Comparison of ENCODE assay signal across 9 mouse cellular contexts in the genomic region with DNA sequence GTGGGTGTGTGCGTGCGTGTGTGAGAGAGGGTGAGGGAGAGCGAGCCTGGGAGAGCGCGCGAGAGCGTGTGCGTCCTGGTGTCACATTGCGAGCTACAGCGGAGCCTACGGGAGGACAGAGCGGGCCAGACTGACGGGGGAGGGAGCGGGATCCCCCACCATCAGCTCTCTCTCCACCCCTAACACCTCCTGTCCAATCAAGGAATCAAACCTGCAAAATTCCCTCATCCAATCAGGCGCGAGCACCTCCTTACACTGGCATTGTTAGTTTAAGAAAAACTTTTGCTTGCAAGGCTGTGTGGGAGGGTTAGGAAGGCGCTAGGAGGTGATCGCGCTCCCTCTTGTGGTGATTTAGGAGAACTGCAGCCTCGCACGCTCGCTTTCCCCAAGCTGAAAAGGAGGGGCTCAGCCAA. TPM values are rescaled to one million over a fixed set of nuclear protein-coding genes. Genes with fewer than 3 reads are reported as not detected.
DNase-seq lines count a peak whose midpoint lies in the region; ATAC-seq and TF ChIP-seq lines count a peak whose summit lies in the region.
"Had no signal": no experiment of that assay in that cellular context is flagged by ENCODE, and none has a peak within 500 bp of the region (broad histone marks: within the 10 kb centered on the region; RNA-seq: fewer than 3 reads in every experiment).

A gene (minus strand): TSS at position 133 of the 413 bp plus-strand sequence.

- peak within 1 kb of the TSS; percentile 84 for H3K4me3 ChIP-seq in forebrain, embryonic 12.5 days (replicated peaks)
- H3K4me3 ChIP-seq in heart, embryonic 16.5 days (ENCODE audit: low read length): peak within 1 kb of the TSS; percentile 64
- peak within 1 kb of the TSS in 1 of 2 experiments; percentile 20; a peak in 1 of 4 replicates for H3K4me3 ChIP-seq in liver, embryonic 14.5 days (ENCODE audit: insufficient read depth in 1 of 2, low read depth in 2 of 2, low read length in 2 of 2)
- H3K4me3 ChIP-seq in neural tube, embryonic 13.5 days: peak within 1 kb of the TSS; percentile 82
- H3K4me3 ChIP-seq: erythroblast, embryonic 14.5 days had no signal

- H3K36me3 ChIP-seq in forebrain, embryonic 12.5 days (replicated peaks): no peaks in the 10 kb centered on the region
- no peaks in the 10 kb centered on the region for H3K36me3 ChIP-seq in heart, embryonic 16.5 days (ENCODE audit: control insufficient read depth, insufficient read depth)
- H3K36me3 ChIP-seq in liver, embryonic 14.5 days (replicated peaks; ENCODE audit: control insufficient read depth, insufficient read depth, low read depth): no peaks in the 10 kb centered on the region
- H3K36me3 ChIP-seq in neural tube, embryonic 13.5 days: no peaks in the 10 kb centered on the region

- H3K4me2 ChIP-seq in forebrain, embryonic 12.5 days: peak within 1 kb of the TSS; percentile 93
- H3K4me2 ChIP-seq in heart, embryonic 16.5 days (ENCODE audit: low read depth, low read length): peak within 1 kb of the TSS; percentile 95
- peak within 1 kb of the TSS; percentile 50 for H3K4me2 ChIP-seq in liver, embryonic 14.5 days (ENCODE audit: low read depth)
- peak within 1 kb of the TSS; percentile 98 for H3K4me2 ChIP-seq in neural tube, embryonic 13.5 days

- peak; percentile 49 for DNase-seq in c-Kit-positive CD71-positive TER-119-positive erythroid progenitor cells, embryonic 14.5 days (ENCODE audit: low spot score)
- peak; percentile 77 to 84 for DNase-seq in kidney, postnatal 36 days
- peak; percentile 9 to 24 (median 16) for DNase-seq in liver, embryonic 14.5 days (ENCODE audit: low read depth in 3 of 3, low spot score in 3 of 3)
- peak; percentile 84 for DNase-seq in testis, postnatal 14 days (ENCODE audit: low spot score)

- peaks cover 22% of the 10 kb centered on the region for H3K4me1 ChIP-seq in forebrain, embryonic 12.5 days
- peaks cover 10% of the 10 kb centered on the region; the same call in 1 of the 2 replicates for H3K4me1 ChIP-seq in heart, embryonic 16.5 days (ENCODE audit: control insufficient read depth, insufficient read depth, low read length)
- no peaks in the 10 kb centered on the region for H3K4me1 ChIP-seq in liver, embryonic 14.5 days (replicated peaks; ENCODE audit: control insufficient read depth in 2 of 2, insufficient read depth in 2 of 2, low read length in 1 of 2)
- peaks cover 34% of the 10 kb centered on the region for H3K4me1 ChIP-seq in neural tube, embryonic 13.5 days (replicated peaks)

- H3K9ac ChIP-seq in forebrain, embryonic 12.5 days: peak within 1 kb of the TSS; percentile 90
- H3K9ac ChIP-seq in heart, embryonic 16.5 days (ENCODE audit: low read length): peak within 1 kb of the TSS; percentile 67
- no peak within 1 kb of the TSS for H3K9ac ChIP-seq in liver, embryonic 14.5 days (replicated peaks)
- H3K9ac ChIP-seq in neural tube, embryonic 13.5 days: peak within 1 kb of the TSS; percentile 91

- ATAC-seq in CD4-positive, CD25-positive, alpha-beta regulatory T cell, adult 4 months: peak; percentile 34
- peak; percentile 93 for ATAC-seq in forebrain, embryonic 12.5 days (ENCODE audit: low FRiP score)
- ATAC-seq in heart, embryonic 16.5 days (replicated peaks; ENCODE audit: extremely low read depth, insufficient read depth, low FRiP score): peak; percentile 85
- peak; percentile 57 for ATAC-seq in liver, embryonic 14.5 days (ENCODE audit: insufficient read depth)
- ATAC-seq in neural tube, embryonic 13.5 days (ENCODE audit: low read depth): peak; percentile 96

- peaks cover 74% of the 10 kb centered on the region for H3K27me3 ChIP-seq in forebrain, embryonic 12.5 days
- peaks cover 82% of the 10 kb centered on the region for H3K27me3 ChIP-seq in heart, embryonic 16.5 days (ENCODE audit: control insufficient read depth, insufficient read depth, low read length)
- H3K27me3 ChIP-seq in liver, embryonic 14.5 days (ENCODE audit: control insufficient read depth, insufficient read depth, low read length): peaks cover 32% of the 10 kb centered on the region
- peaks cover 82% of the 10 kb centered on the region for H3K27me3 ChIP-seq in neural tube, embryonic 13.5 days

- H3K27ac ChIP-seq in forebrain, embryonic 12.5 days: peak within 1 kb of the TSS; percentile 72
- no peak within 1 kb of the TSS for H3K27ac ChIP-seq in heart, embryonic 16.5 days (ENCODE audit: low read length)
- no peak within 1 kb of the TSS for H3K27ac ChIP-seq in liver, embryonic 14.5 days
- H3K27ac ChIP-seq in neural tube, embryonic 13.5 days (replicated peaks): peak within 1 kb of the TSS; percentile 86

- peak; percentile 93 for TF ChIP-seq CTCF in liver, embryonic 14.5 days (IDR thresholded peaks at IDR 0.05; ENCODE audit: low read depth)

- 0% methylated on average over 22 of the region's 22 CpGs for WGBS in forebrain, embryonic 12.5 days
- WGBS in heart, embryonic 16.5 days: under 1% methylated on average over 22 of the region's 22 CpGs
- WGBS in liver, embryonic 14.5 days (ENCODE audit: insufficient replicate concordance): 2% methylated on average over 22 of the region's 22 CpGs
- under 1% methylated on average over 22 of the region's 22 CpGs for WGBS in neural tube, embryonic 13.5 days

- no peak for TF ChIP-seq EP300 in liver, embryonic 14.5 days (IDR thresholded peaks at IDR 0.05; ENCODE audit: low read depth)

- no peaks in the 10 kb centered on the region for H3K9me3 ChIP-seq in forebrain, embryonic 12.5 days
- H3K9me3 ChIP-seq in heart, embryonic 16.5 days (replicated peaks; ENCODE audit: control insufficient read depth, low read length): no peaks in the 10 kb centered on the region
- no peaks in the 10 kb centered on the region for H3K9me3 ChIP-seq in liver, embryonic 14.5 days (ENCODE audit: control insufficient read depth, low read length)
- H3K9me3 ChIP-seq in neural tube, embryonic 13.5 days: no peaks in the 10 kb centered on the region

RNA-seq across cellular contexts. Expression of the gene that starts here (rescaled TPM):
- polyA plus RNA-seq in CD4-positive, CD25-positive, alpha-beta regulatory T cell, adult 4 months (2017; shearing (Covaris generic)): not detected
- polyA plus RNA-seq in forebrain, embryonic 12.5 days (2016; fragmentation: Nextera tagmentation; extraction: Ambion mirVana): 26.7 and 28.7 TPM in 2 replicates
- polyA plus RNA-seq in heart, embryonic 16.5 days (2015; fragmentation: Nextera tagmentation; extraction: Ambion mirVana): 1.1 and 1.3 TPM in 2 replicates
- 0.25 and 0.28 TPM in 2 replicates for polyA plus RNA-seq in liver, embryonic 14.5 days (2012; rRNA removed)
- polyA plus RNA-seq in liver, embryonic 14.5 days (2014; fragmentation: Nextera tagmentation; extraction: Ambion mirVana): 0.19 and 0.29 TPM in 2 replicates
- 30.4 and 33.6 TPM in 2 replicates for polyA plus RNA-seq in neural tube, embryonic 13.5 days (2015; fragmentation: Nextera tagmentation; extraction: Ambion mirVana)
- polyA plus RNA-seq: erythroblast, embryonic 14.5 days had no signal

Comparison
In these comparisons a context has a peak if more than half of its experiments do, and no peak if none do; other contexts are left out.
1. RNA of the gene that starts here (polyA plus RNA-seq): 30.4 to 33.6 TPM in neural tube, embryonic 13.5 days and 26.7 to 28.7 TPM in forebrain, embryonic 12.5 days; 1.1 to 1.3 TPM in heart, embryonic 16.5 days, 0.19 to 0.29 TPM in liver, embryonic 14.5 days and not detected in CD4-positive, CD25-positive, alpha-beta regulatory T cell, adult 4 months; every median in the first group is over 10 times any median in the second.
2. Peak in ATAC-seq in CD4-positive, CD25-positive, alpha-beta regulatory T cell, adult 4 months; RNA of the gene not detected or under 1 TPM.
3. Peak in DNase-seq, ATAC-seq and H3K4me2 ChIP-seq in liver, embryonic 14.5 days; RNA of the gene not detected or under 1 TPM.
4. ATAC-seq: peak in every context shown above with its lines; median percentile 96 in neural tube, embryonic 13.5 days; 93 in forebrain, embryonic 12.5 days; 85 in heart, embryonic 16.5 days; 57 in liver, embryonic 14.5 days; 34 in CD4-positive, CD25-positive, alpha-beta regulatory T cell, adult 4 months.
5. DNase-seq: peak in every context shown above with its lines; median percentile 84 in testis, postnatal 14 days; 80 in kidney, postnatal 36 days; 49 in c-Kit-positive CD71-positive TER-119-positive erythroid progenitor cells, embryonic 14.5 days; 16 in liver, embryonic 14.5 days.
6. H3K27ac ChIP-seq: peak in forebrain, embryonic 12.5 days (single experiment) and neural tube, embryonic 13.5 days (single experiment); none in heart, embryonic 16.5 days (single experiment) and liver, embryonic 14.5 days (single experiment).
7. Peak in every context shown above with its lines, with median percentiles within 50 percentile points of each other: H3K4me2 ChIP-seq.